Mouse (Mus musculus) stomach, embryonic 16.5 days (tissue): Measurements from ENCODE around the gene Zfp93. TPM values are rescaled to one million over a fixed set of nuclear protein-coding genes. Genes with fewer than 3 reads are reported as not detected.

Experiments
- ATAC-seq: fragments of 200-750 bp; cut with Nextera tagmentation; 2 replicates; pipeline ENCODE4 v1.8.0; 2017; ENCODE audit warnings: moderate number of reproducible peaks, moderate TSS enrichment; ENCODE audit not compliant: insufficient read depth, low FRiP score
- H3K27ac ChIP-seq: fragments of 300-500 bp; sonication (generic); 2 replicates; pipeline ENCODE4 v1.5.1; 2014; ENCODE audit warnings: low read length
- H3K27me3 ChIP-seq: fragments of 300-500 bp; sonication (generic); 2 replicates; pipeline ENCODE4 v1.6.1; 2014; ENCODE audit warnings: low read length, control low read depth, mixed read lengths; ENCODE audit not compliant: control insufficient read depth, insufficient read depth
- H3K36me3 ChIP-seq: fragments of 300-500 bp; sonication (generic); 2 replicates; pipeline ENCODE4 v1.6.1; 2014; ENCODE audit warnings: low read length; ENCODE audit not compliant: control insufficient read depth, insufficient read depth
- H3K4me1 ChIP-seq: fragments of 300-500 bp; sonication (generic); 2 replicates; pipeline ENCODE4 v1.6.1; 2014; ENCODE audit warnings: low read length, control low read depth, mixed read lengths; ENCODE audit not compliant: control insufficient read depth, insufficient read depth
- H3K4me2 ChIP-seq: fragments of 300-500 bp; sonication (generic); 2 replicates; pipeline ENCODE4 v1.6.1; 2014; ENCODE audit warnings: low read depth, low read length, mixed read lengths
- H3K4me3 ChIP-seq: fragments of 300-500 bp; sonication (generic); replicated peaks from 2 replicates; pipeline ENCODE4 v1.5.1; 2014; ENCODE audit warnings: mild to moderate bottlenecking, low read length
- H3K9ac ChIP-seq: fragments of 300-500 bp; sonication (generic); 2 replicates; pipeline ENCODE4 v1.6.1; 2014; ENCODE audit warnings: low read length
- H3K9me3 ChIP-seq: fragments of 300-500 bp; sonication (generic); replicated peaks from 2 replicates; pipeline ENCODE4 v1.6.1; 2016; ENCODE audit warnings: low read length, control low read depth; ENCODE audit not compliant: control insufficient read depth
- WGBS: fragments of 180-500 bp; shearing (Covaris S2); extraction: QIAGEN DNeasy Blood & Tissue Kit; methylation state at CpG from one replicate; pipeline ENCODE4 v1.1.7; 2014; 5-methylcytosine and 5-hydroxymethylcytosine counted together
- polyA plus RNA-seq: library from polyadenylated mRNA; unstranded; fragments of >200 nt; fragmentation: Nextera tagmentation; extraction: Ambion mirVana; gene quantifications from 2 replicates; pipeline ENCODE4 v1.2.1, GENCODE M21; 2015

The Zfp93 gene
- polyA plus RNA-seq, 1 experiment from 2014 or later: 7.6 TPM

GRCm38 (mm10) chr7:24322593-24322992 lies 52.4 kb downstream of the Zfp93 start:
- no peaks in the 10 kb centered on the region for H3K36me3 ChIP-seq
- WGBS: 74% methylated on average over 4 of the region's 4 CpGs
- H3K9me3 ChIP-seq: peaks cover 10% of the 10 kb centered on the region; the same call in 1 of the 2 replicates
- no peaks in the 10 kb centered on the region for H3K27me3 ChIP-seq
- no peak overlapping the region for H3K9ac ChIP-seq
- no peak overlapping the region for H3K4me3 ChIP-seq
- no peak overlapping the region for H3K4me2 ChIP-seq
- ATAC-seq: no peak
- peaks cover 2% of the 10 kb centered on the region; the same call in 1 of the 2 replicates for H3K4me1 ChIP-seq
- no peak overlapping the region for H3K27ac ChIP-seq

GRCm38 (mm10) chr7:24325197-24325596 lies 55.0 kb downstream of the Zfp93 start:
- peaks cover 2% of the 10 kb centered on the region; the same call in 1 of the 2 replicates for H3K4me1 ChIP-seq
- no peak overlapping the region for H3K9ac ChIP-seq
- no peak overlapping the region for H3K27ac ChIP-seq
- no peak overlapping the region; the same call in 1 of the 2 replicates for H3K4me3 ChIP-seq
- no peak for ATAC-seq
- peak overlapping the region; percentile 56 for H3K4me2 ChIP-seq
- no peaks in the 10 kb centered on the region for H3K27me3 ChIP-seq
- H3K9me3 ChIP-seq: peaks cover 10% of the 10 kb centered on the region; the same call in 1 of the 2 replicates
- 91% methylated on average over 6 of the region's 6 CpGs for WGBS
- no peaks in the 10 kb centered on the region for H3K36me3 ChIP-seq

GRCm38 (mm10) chr7:24325675-24326128 lies 55.5 kb downstream of the Zfp93 start:
- H3K27ac ChIP-seq: no peak overlapping the region
- no peaks in the 10 kb centered on the region for H3K27me3 ChIP-seq
- peak; percentile 51; the same call in 1 of the 2 replicates for ATAC-seq
- H3K4me3 ChIP-seq: peak overlapping the region; percentile 37
- H3K36me3 ChIP-seq: no peaks in the 10 kb centered on the region
- peak overlapping the region; percentile 51 for H3K9ac ChIP-seq
- H3K4me1 ChIP-seq: peaks cover 2% of the 10 kb centered on the region; the same call in 1 of the 2 replicates
- peaks cover 10% of the 10 kb centered on the region; the same call in 1 of the 2 replicates for H3K9me3 ChIP-seq
- H3K4me2 ChIP-seq: peak overlapping the region; percentile 56
- WGBS: 8% methylated on average over 13 of the region's 13 CpGs

- H3K36me3 ChIP-seq: no peaks in the 10 kb centered on the region
- H3K4me3 ChIP-seq: peak overlapping the region; percentile 37
- H3K9me3 ChIP-seq: peaks cover 10% of the 10 kb centered on the region; the same call in 1 of the 2 replicates
- ATAC-seq: no peak
- 55% methylated on average over 20 of the region's 20 CpGs for WGBS
- no peaks in the 10 kb centered on the region for H3K27me3 ChIP-seq
- H3K4me1 ChIP-seq: peaks cover 2% of the 10 kb centered on the region; the same call in 1 of the 2 replicates
- H3K9ac ChIP-seq: peak overlapping the region; percentile 51
- no peak overlapping the region for H3K27ac ChIP-seq
- H3K4me2 ChIP-seq: peak overlapping the region; percentile 56
Observed at GRCm38 (mm10) chr7:24326273-24327135, 56.3 kb downstream of the Zfp93 start.

Other genes with a start within 250 kb of the Zfp93 start
- not detected in 2 replicates for gene Vmn1r183, start 217.2 kb upstream of the Zfp93 start, polyA plus RNA-seq
- 17.8 and 20.0 TPM in 2 replicates for gene Zfp180, start 188.5 kb upstream of the Zfp93 start, polyA plus RNA-seq
- gene Zfp112, start 158.1 kb upstream of the Zfp93 start, polyA plus RNA-seq: 6.1 and 6.9 TPM in 2 replicates
- 14.7 and 18.9 TPM in 2 replicates for gene Zfp235, start 136.3 kb upstream of the Zfp93 start, polyA plus RNA-seq
- gene Zfp114, start 95.4 kb upstream of the Zfp93 start, polyA plus RNA-seq: 5.8 and 6.3 TPM in 2 replicates
- 10.2 and 12.5 TPM in 2 replicates for gene Zfp111, start 59.0 kb upstream of the Zfp93 start, polyA plus RNA-seq
- gene Zfp109, start 32.9 kb upstream of the Zfp93 start, polyA plus RNA-seq: 5.4 and 6.3 TPM in 2 replicates
- 3.9 TPM in 2 replicates for gene Zfp108, start 15.6 kb upstream of the Zfp93 start, polyA plus RNA-seq
- gene Zfp61, start 30.8 kb downstream of the Zfp93 start, polyA plus RNA-seq: 31.4 and 32.2 TPM in 2 replicates
- 9.0 and 10.3 TPM in 2 replicates for gene Zfp94, start 46.2 kb downstream of the Zfp93 start, polyA plus RNA-seq
- 0.15 TPM in 1 of 2 replicates, not detected in the other for gene Tescl, start 63.5 kb downstream of the Zfp93 start, polyA plus RNA-seq
- 11.6 and 36.4 TPM in 2 replicates for gene Lypd5, start 78.8 kb downstream of the Zfp93 start, polyA plus RNA-seq
- gene Kcnn4, start 99.8 kb downstream of the Zfp93 start, polyA plus RNA-seq: 7.4 and 8.5 TPM in 2 replicates
- 19.5 and 21.3 TPM in 2 replicates for gene Smg9, start 129.2 kb downstream of the Zfp93 start, polyA plus RNA-seq
- 0.17 and 0.26 TPM in 2 replicates for gene Irgc1, start 181.9 kb downstream of the Zfp93 start, polyA plus RNA-seq
- gene Plaur, start 192.1 kb downstream of the Zfp93 start, polyA plus RNA-seq: 13.3 and 15.4 TPM in 2 replicates
- gene Cadm4, start 211.6 kb downstream of the Zfp93 start, polyA plus RNA-seq: 4.4 TPM in 2 replicates
- 22.3 and 24.6 TPM in 2 replicates for gene Zfp428, start 236.6 kb downstream of the Zfp93 start, polyA plus RNA-seq
- 0.19 and 0.30 TPM in 2 replicates for gene AC161166.1, start 242.0 kb downstream of the Zfp93 start, polyA plus RNA-seq